Mouse (Mus musculus): Measurements from ENCODE around the gene Slc24a4. TPM values are rescaled to one million over a fixed set of nuclear protein-coding genes. Genes with fewer than 3 reads are reported as not detected.

Slc24a4 gene
- total RNA-seq, 1 experiment from 2014 or later = 0.20 TPM

- no peak for ATAC-seq (replicated peaks in 1 of 2; ENCODE audit: insufficient read depth in 1 of 2, low FRiP score in 2 of 2, low TSS enrichment in 1 of 2, low read depth in 1 of 2, poor library complexity in 2 of 2, severe bottlenecking in 2 of 2)
Measured at GRCm38 (mm10) chr12:102148746-102149145, 20.2 kb downstream of the Slc24a4 start.

DNA sequence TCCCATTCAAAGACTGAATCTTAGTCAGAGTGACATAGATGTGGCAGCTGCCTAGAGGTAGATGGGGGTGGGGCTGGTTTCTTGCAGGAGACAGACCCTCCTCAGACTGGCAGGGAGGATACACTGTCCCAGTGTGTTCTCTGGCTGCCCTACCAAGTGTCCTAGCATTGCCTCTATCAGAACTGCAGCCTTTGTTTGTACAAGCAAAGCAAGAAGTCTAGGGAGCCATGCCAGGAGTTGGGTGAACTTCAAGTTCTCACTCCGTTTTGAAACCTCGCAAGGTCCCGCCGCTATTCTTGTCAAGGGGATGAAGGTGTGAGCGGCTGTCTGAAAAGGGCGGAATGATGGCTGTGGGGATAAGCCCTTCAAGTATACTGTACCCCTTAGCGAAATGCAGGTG, 22.7 kb downstream of the Slc24a4 start:
- ATAC-seq (replicated peaks in 1 of 2; ENCODE audit: insufficient read depth in 1 of 2, low FRiP score in 2 of 2, low TSS enrichment in 1 of 2, low read depth in 1 of 2, poor library complexity in 2 of 2, severe bottlenecking in 2 of 2) = no peak

DNA sequence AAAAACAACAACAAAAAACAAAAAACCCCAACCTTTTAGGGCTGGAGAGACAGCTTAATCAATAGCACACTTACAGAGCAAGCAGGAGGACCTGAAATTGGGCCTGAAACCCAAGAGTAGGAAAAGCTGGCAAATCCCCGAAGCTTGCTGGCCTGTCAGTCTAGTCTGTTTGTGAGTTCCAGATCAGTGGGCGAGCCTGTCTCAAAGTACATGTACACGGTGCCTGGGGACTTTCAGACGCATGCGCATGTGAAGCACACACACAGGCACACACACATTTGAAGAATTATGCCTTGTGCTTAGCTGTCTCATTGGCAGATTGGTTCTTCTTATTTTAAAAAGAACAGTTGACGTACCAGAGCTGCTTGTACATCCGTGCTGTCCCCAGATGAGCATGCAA, 25.3 kb downstream of the Slc24a4 start:
- ATAC-seq (replicated peaks in 1 of 2; ENCODE audit: insufficient read depth in 1 of 2, low FRiP score in 2 of 2, low TSS enrichment in 1 of 2, low read depth in 1 of 2, poor library complexity in 2 of 2, severe bottlenecking in 2 of 2) = no peak

- peak; percentile 67 to 72 for ATAC-seq (replicated peaks in 1 of 2; ENCODE audit: insufficient read depth in 1 of 2, low FRiP score in 2 of 2, low TSS enrichment in 1 of 2, low read depth in 1 of 2, poor library complexity in 2 of 2, severe bottlenecking in 2 of 2)
Measured at GRCm38 (mm10) chr12:102154815-102155214, 26.3 kb downstream of the Slc24a4 start.

- no peak for ATAC-seq (replicated peaks in 1 of 2; ENCODE audit: insufficient read depth in 1 of 2, low FRiP score in 2 of 2, low TSS enrichment in 1 of 2, low read depth in 1 of 2, poor library complexity in 2 of 2, severe bottlenecking in 2 of 2)
Measured at GRCm38 (mm10) chr12:102164632-102165031, 36.1 kb downstream of the Slc24a4 start.

- ATAC-seq (replicated peaks in 1 of 2; ENCODE audit: insufficient read depth in 1 of 2, low FRiP score in 2 of 2, low TSS enrichment in 1 of 2, low read depth in 1 of 2, poor library complexity in 2 of 2, severe bottlenecking in 2 of 2) = no peak
Measured at GRCm38 (mm10) chr12:102166691-102167261, 38.2 kb downstream of the Slc24a4 start.

DNA sequence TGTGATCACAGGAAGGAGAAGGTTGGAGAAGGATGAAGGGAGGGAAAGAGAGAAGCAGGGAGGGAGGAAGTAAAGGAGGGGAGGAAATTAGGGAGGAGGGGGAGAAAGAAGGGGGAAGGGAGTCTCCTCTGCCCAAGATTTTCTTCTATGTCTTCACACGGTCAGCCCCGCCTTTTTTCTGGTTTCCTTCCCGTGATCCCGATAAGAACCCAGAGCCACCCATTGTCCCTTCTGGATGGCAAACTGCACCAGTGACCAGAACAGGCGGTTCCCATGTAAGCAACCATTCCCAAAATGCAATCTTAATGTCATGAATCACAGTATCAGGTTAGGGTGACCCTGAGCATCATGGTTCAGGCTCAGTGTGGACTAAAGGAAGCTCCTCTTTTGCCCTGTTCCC, 38.8 kb downstream of the Slc24a4 start:
- no peak for ATAC-seq (replicated peaks in 1 of 2; ENCODE audit: insufficient read depth in 1 of 2, low FRiP score in 2 of 2, low TSS enrichment in 1 of 2, low read depth in 1 of 2, poor library complexity in 2 of 2, severe bottlenecking in 2 of 2)

DNA sequence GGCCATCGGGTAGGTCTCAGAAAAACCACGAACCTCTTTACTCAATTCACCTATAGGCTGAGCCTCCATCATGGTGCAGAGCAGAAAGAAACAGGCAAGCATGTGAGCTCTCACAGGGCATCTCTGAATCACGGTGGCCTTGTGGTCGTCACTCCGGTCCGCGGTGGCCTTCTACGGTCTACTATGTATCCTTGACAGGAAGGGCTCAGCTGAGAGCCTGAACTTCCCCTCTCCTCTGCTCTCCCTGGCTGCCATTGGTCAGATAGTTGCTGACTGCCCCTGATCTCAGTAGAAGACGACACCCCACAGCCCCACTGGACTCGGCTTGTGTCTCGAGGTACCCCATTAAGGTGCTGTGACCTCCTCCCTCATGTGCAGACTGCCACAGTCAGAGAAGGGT, 44.2 kb downstream of the Slc24a4 start:
- ATAC-seq (replicated peaks in 1 of 2; ENCODE audit: insufficient read depth in 1 of 2, low FRiP score in 2 of 2, low TSS enrichment in 1 of 2, low read depth in 1 of 2, poor library complexity in 2 of 2, severe bottlenecking in 2 of 2) = no peak

DNA sequence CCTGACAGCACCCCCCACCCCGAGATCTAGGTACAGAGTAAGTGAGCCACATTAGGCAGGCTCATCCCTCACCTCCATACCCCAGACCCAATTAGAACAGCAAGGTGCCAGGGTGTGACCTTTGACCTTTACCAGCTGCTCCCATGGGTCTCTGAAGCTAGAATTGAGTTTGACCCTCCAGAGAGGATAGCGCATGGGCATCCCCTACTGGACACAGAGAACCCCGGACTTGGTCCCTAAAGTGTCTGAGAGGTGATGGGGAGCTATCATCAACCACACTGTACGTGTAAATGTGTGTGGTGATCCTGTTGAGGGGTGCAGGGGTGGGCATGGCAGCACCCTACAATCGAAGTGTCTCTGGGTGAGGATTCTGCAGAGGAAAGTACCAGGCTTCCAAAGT, 44.8 kb downstream of the Slc24a4 start:
- ATAC-seq (replicated peaks in 1 of 2; ENCODE audit: insufficient read depth in 1 of 2, low FRiP score in 2 of 2, low TSS enrichment in 1 of 2, low read depth in 1 of 2, poor library complexity in 2 of 2, severe bottlenecking in 2 of 2) = no peak

DNA sequence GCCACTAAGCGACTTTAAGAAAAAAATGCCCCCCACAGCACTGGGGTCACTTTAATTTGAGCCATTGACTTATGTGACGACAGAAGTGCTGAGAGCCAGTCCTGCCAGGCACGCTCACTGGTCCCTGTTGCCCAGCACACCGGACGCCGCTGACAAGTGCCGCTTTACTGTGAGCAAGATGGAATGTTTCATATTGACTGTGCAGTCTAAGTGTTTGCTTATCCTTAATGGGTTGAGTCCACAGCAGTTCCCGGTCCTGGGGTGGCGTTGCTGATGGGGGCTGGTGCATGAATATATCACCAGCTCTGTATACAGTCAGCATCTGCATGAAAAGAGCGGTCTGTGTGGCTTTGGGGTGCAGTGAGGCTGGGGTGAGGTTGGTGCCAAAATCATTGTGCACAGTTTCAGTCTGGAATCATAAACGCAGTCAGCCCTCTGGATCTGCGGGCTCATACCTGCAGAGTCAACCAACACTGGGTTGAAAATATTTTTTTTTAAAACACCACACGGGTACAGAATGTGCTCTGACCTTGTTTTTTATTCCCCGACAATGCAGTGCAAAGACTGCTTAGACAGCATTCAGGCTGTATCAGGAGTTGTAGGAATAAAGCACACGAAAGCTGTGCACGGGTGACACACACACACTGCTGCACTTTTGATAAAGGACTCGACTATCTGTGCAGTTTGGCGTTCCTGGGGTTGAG, 52.0 kb downstream of the Slc24a4 start:
- ATAC-seq (replicated peaks in 1 of 2; ENCODE audit: insufficient read depth in 1 of 2, low FRiP score in 2 of 2, low TSS enrichment in 1 of 2, low read depth in 1 of 2, poor library complexity in 2 of 2, severe bottlenecking in 2 of 2) = no peak

- ATAC-seq (replicated peaks in 1 of 2; ENCODE audit: insufficient read depth in 1 of 2, low FRiP score in 2 of 2, low TSS enrichment in 1 of 2, low read depth in 1 of 2, poor library complexity in 2 of 2, severe bottlenecking in 2 of 2) = peak; percentile 66 to 67; a peak in 3 of 4 replicates
Measured at GRCm38 (mm10) chr12:102181799-102182357, 53.3 kb downstream of the Slc24a4 start.

DNA sequence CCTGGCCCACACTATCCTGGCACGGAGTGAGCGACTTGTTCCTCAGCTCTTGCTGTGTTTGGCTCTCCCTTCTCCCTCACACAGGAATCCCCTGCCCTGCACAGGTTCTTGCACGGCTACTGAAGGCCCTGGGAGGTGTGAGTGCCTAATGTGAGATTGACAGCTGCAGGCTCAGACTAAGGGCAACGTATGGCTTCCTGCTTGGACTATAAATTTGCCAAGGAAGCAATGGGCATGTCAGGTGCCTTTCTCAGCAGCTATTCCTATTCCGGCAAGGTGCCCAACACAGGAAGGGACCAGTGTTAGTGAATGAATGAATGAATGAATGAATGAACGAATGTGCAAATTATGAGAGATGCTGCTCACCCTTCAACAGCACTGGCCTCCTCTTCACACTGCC, 54.1 kb downstream of the Slc24a4 start:
- no peak for ATAC-seq (replicated peaks in 1 of 2; ENCODE audit: insufficient read depth in 1 of 2, low FRiP score in 2 of 2, low TSS enrichment in 1 of 2, low read depth in 1 of 2, poor library complexity in 2 of 2, severe bottlenecking in 2 of 2)

DNA sequence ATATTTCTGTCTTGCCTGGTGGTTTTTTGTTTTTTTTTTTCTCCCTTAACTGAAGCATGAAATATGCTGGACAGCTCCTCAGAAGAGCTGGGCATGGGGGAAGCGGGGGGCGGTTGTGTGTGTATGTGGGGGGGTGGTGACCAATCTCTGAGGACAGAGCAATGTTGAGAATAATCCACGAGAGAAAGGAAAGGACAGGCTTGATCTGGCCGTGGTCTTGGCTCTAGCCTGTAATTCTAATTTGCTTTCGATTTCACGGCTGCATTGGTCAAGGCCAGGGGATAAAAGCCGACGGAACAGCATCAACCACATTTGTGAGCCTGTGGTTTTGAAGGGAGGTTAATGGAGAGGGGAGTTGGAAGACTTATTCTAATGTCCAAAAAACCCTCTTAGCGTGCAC, 54.7 kb downstream of the Slc24a4 start:
- ATAC-seq (replicated peaks in 1 of 2; ENCODE audit: insufficient read depth in 1 of 2, low FRiP score in 2 of 2, low TSS enrichment in 1 of 2, low read depth in 1 of 2, poor library complexity in 2 of 2, severe bottlenecking in 2 of 2) = 0 out of 4 replicates have a peak, but pooled peaks have one; percentile 12

- no peak for ATAC-seq (replicated peaks in 1 of 2; ENCODE audit: insufficient read depth in 1 of 2, low FRiP score in 2 of 2, low TSS enrichment in 1 of 2, low read depth in 1 of 2, poor library complexity in 2 of 2, severe bottlenecking in 2 of 2)
Measured at GRCm38 (mm10) chr12:102190820-102191219, 62.3 kb downstream of the Slc24a4 start.

GRCm38 (mm10) chr12:102201516-102201915, 73.0 kb downstream of the Slc24a4 start:
- no peak for ATAC-seq (replicated peaks in 1 of 2; ENCODE audit: insufficient read depth in 1 of 2, low FRiP score in 2 of 2, low TSS enrichment in 1 of 2, low read depth in 1 of 2, poor library complexity in 2 of 2, severe bottlenecking in 2 of 2)

DNA sequence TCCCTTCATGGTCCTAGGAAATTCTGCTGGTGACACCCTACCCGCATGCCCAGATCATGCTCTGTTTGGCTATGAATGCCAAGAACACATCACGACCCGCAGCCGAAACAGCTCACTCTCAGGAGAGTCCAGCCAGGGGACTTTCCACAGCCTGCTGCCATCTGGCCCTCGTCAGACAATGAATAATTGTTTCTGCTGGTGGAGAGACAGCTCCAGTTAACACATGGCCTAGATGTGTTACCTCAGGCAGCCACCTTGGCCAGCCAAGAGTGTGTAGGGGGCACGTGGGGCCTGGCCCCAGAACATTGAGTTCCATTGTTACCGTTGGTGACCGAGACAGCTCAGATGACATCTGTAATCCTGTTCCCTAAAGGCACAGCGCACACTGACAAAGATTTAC, 74.4 kb downstream of the Slc24a4 start:
- ATAC-seq (replicated peaks in 1 of 2; ENCODE audit: insufficient read depth in 1 of 2, low FRiP score in 2 of 2, low TSS enrichment in 1 of 2, low read depth in 1 of 2, poor library complexity in 2 of 2, severe bottlenecking in 2 of 2) = no peak

DNA sequence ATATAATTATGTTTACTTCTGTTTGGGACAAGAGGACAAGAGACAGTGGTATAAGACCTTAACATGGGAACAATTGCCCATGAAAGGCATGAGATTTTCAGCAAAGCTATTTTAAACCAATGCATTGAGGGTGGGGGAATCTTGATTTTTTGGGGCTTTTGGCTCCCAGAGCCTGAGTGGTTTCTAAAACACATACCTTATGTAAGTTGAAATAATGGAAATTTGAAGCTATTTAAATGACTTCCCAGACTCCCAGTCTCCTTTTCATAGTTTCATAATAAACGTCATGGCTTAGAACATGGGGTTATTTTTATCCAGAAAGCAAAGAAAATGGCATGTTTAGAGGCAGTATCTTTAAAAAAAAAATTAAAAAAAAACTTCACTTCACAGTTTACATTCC, 77.9 kb downstream of the Slc24a4 start:
- ATAC-seq (replicated peaks in 1 of 2; ENCODE audit: insufficient read depth in 1 of 2, low FRiP score in 2 of 2, low TSS enrichment in 1 of 2, low read depth in 1 of 2, poor library complexity in 2 of 2, severe bottlenecking in 2 of 2) = no peak

- ATAC-seq (replicated peaks in 1 of 2; ENCODE audit: insufficient read depth in 1 of 2, low FRiP score in 2 of 2, low TSS enrichment in 1 of 2, low read depth in 1 of 2, poor library complexity in 2 of 2, severe bottlenecking in 2 of 2) = no peak
Measured at GRCm38 (mm10) chr12:102207245-102207644, 78.7 kb downstream of the Slc24a4 start.

DNA sequence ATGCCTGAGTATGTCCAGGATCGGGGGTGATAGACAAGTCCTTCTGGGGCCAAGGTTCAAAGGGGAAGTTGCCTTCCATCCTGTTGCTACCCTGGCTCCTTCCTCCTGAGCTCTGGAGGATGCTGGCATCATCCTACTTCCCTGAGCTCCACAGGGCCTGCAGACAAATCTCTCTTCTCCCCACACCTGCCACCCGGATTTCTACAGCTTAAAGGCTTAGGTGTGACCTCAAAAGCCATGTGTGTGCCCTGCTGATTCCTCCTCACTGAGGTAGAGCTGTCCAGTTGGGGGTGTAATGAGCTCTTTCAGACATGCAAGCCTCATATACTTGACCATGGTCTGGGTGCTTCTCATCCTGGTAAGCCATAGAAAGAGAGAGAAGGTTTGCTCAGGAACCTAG, 82.3 kb downstream of the Slc24a4 start:
- ATAC-seq (replicated peaks in 1 of 2; ENCODE audit: insufficient read depth in 1 of 2, low FRiP score in 2 of 2, low TSS enrichment in 1 of 2, low read depth in 1 of 2, poor library complexity in 2 of 2, severe bottlenecking in 2 of 2) = no peak

All from hematopoietic stem cell, adult 5-6 weeks (primary cell).